Mouse (Mus musculus): ENCODE results near the gene Col4a3bp. TPM values are rescaled to one million over a fixed set of nuclear protein-coding genes. Genes with fewer than 3 reads are reported as not detected.

Col4a3bp gene
- polyA plus RNA-seq, 1 experiment from 2014 or later, result 11.6 TPM

GRCm38 (mm10) chr13:96514154-96514942 is 28.1 kb upstream of the Col4a3bp start:
- DNase-seq (ENCODE audit: low spot score) (no peak), ATAC-seq (ENCODE audit: low FRiP score) (no peak)
- 86% methylated on average over 5 of the region's 5 CpGs for WGBS
- Histone ChIP-seq H3K36me3 (ENCODE audit: control insufficient read depth, insufficient read depth, low read length) (no peaks in the 10 kb centered on the region), H3K27me3 (ENCODE audit: control insufficient read depth, insufficient read depth, low read length) (no peaks in the 10 kb centered on the region), H3K27ac (ENCODE audit: low read depth, low read length) (no peak overlapping the region), H3K9me3 (ENCODE audit: control insufficient read depth, low read length) (no peaks in the 10 kb centered on the region), H3K4me1 (replicated peaks; ENCODE audit: control insufficient read depth, insufficient read depth, low read length) (no peaks in the 10 kb centered on the region), H3K4me3 (ENCODE audit: low read depth, low read length) (no peak overlapping the region), H3K9ac (ENCODE audit: low read depth, low read length) (no peak overlapping the region), H3K4me2 (replicated peaks; ENCODE audit: low read depth, low read length) (no peak overlapping the region)

GRCm38 (mm10) chr13:96516249-96516648 is 26.2 kb upstream of the Col4a3bp start:
- WGBS, result 95% methylated on average over 9 of the region's 9 CpGs
- Histone ChIP-seq H3K9ac (ENCODE audit: low read depth, low read length) (no peak overlapping the region), H3K9me3 (ENCODE audit: control insufficient read depth, low read length) (no peaks in the 10 kb centered on the region), H3K4me3 (ENCODE audit: low read depth, low read length) (no peak overlapping the region), H3K4me1 (replicated peaks; ENCODE audit: control insufficient read depth, insufficient read depth, low read length) (no peaks in the 10 kb centered on the region), H3K27ac (ENCODE audit: low read depth, low read length) (no peak overlapping the region), H3K4me2 (replicated peaks; ENCODE audit: low read depth, low read length) (no peak overlapping the region), H3K27me3 (ENCODE audit: control insufficient read depth, insufficient read depth, low read length) (no peaks in the 10 kb centered on the region), H3K36me3 (ENCODE audit: control insufficient read depth, insufficient read depth, low read length) (no peaks in the 10 kb centered on the region)
- ATAC-seq (ENCODE audit: low FRiP score), result no peak
- DNase-seq (ENCODE audit: low spot score), result no peak

GRCm38 (mm10) chr13:96517335-96517734 is 25.1 kb upstream of the Col4a3bp start:
- Histone ChIP-seq H3K27me3 (ENCODE audit: control insufficient read depth, insufficient read depth, low read length) (no peaks in the 10 kb centered on the region), H3K4me2 (replicated peaks; ENCODE audit: low read depth, low read length) (no peak overlapping the region), H3K9me3 (ENCODE audit: control insufficient read depth, low read length) (no peaks in the 10 kb centered on the region), H3K4me1 (replicated peaks; ENCODE audit: control insufficient read depth, insufficient read depth, low read length) (no peaks in the 10 kb centered on the region), H3K9ac (ENCODE audit: low read depth, low read length) (no peak overlapping the region), H3K4me3 (ENCODE audit: low read depth, low read length) (no peak overlapping the region), H3K27ac (ENCODE audit: low read depth, low read length) (no peak overlapping the region), H3K36me3 (ENCODE audit: control insufficient read depth, insufficient read depth, low read length) (no peaks in the 10 kb centered on the region)
- 93% methylated on average over 2 of the region's 2 CpGs for WGBS
- no peak for ATAC-seq (ENCODE audit: low FRiP score)
- no peak for DNase-seq (ENCODE audit: low spot score)

- no peak for DNase-seq (ENCODE audit: low spot score)
- 87% methylated on average over 3 of the region's 3 CpGs for WGBS
Observed at GRCm38 (mm10) chr13:96521294-96521693, 21.1 kb upstream of the Col4a3bp start.

GRCm38 (mm10) chr13:96527022-96527421 is 15.4 kb upstream of the Col4a3bp start:
- WGBS, result 94% methylated on average over 3 of the region's 3 CpGs
- no peaks in the 10 kb centered on the region for H3K27me3 ChIP-seq (ENCODE audit: control insufficient read depth, insufficient read depth, low read length)
- H3K4me3 ChIP-seq (ENCODE audit: low read depth, low read length), result no peak overlapping the region
- no peaks in the 10 kb centered on the region for H3K9me3 ChIP-seq (ENCODE audit: control insufficient read depth, low read length)
- ATAC-seq (ENCODE audit: low FRiP score) (no peak), DNase-seq (ENCODE audit: low spot score) (no peak)
- no peak overlapping the region for H3K9ac ChIP-seq (ENCODE audit: low read depth, low read length)
- H3K4me1 ChIP-seq (replicated peaks; ENCODE audit: control insufficient read depth, insufficient read depth, low read length), result no peaks in the 10 kb centered on the region
- H3K4me2 ChIP-seq (replicated peaks; ENCODE audit: low read depth, low read length), result no peak overlapping the region
- no peak overlapping the region for H3K27ac ChIP-seq (ENCODE audit: low read depth, low read length)
- H3K36me3 ChIP-seq (ENCODE audit: control insufficient read depth, insufficient read depth, low read length), result no peaks in the 10 kb centered on the region

More at GRCm38 (mm10) chr13:96521294-96521693, 21.1 kb upstream of the Col4a3bp start:
- ATAC-seq (ENCODE audit: low FRiP score), result no peak
- no peaks in the 10 kb centered on the region for H3K4me1 ChIP-seq (replicated peaks; ENCODE audit: control insufficient read depth, insufficient read depth, low read length)
- H3K4me2 ChIP-seq (replicated peaks; ENCODE audit: low read depth, low read length), result no peak overlapping the region
- H3K36me3 ChIP-seq (ENCODE audit: control insufficient read depth, insufficient read depth, low read length), result no peaks in the 10 kb centered on the region
- no peak overlapping the region for H3K27ac ChIP-seq (ENCODE audit: low read depth, low read length)
- H3K4me3 ChIP-seq (ENCODE audit: low read depth, low read length), result no peak overlapping the region
- H3K27me3 ChIP-seq (ENCODE audit: control insufficient read depth, insufficient read depth, low read length), result no peaks in the 10 kb centered on the region
- H3K9me3 ChIP-seq (ENCODE audit: control insufficient read depth, low read length), result no peaks in the 10 kb centered on the region
- no peak overlapping the region for H3K9ac ChIP-seq (ENCODE audit: low read depth, low read length)

GRCm38 (mm10) chr13:96527856-96528255 is 14.6 kb upstream of the Col4a3bp start:
- Histone ChIP-seq H3K4me2 (replicated peaks; ENCODE audit: low read depth, low read length) (no peak overlapping the region), H3K27ac (ENCODE audit: low read depth, low read length) (no peak overlapping the region), H3K9me3 (ENCODE audit: control insufficient read depth, low read length) (no peaks in the 10 kb centered on the region), H3K9ac (ENCODE audit: low read depth, low read length) (no peak overlapping the region), H3K36me3 (ENCODE audit: control insufficient read depth, insufficient read depth, low read length) (no peaks in the 10 kb centered on the region), H3K27me3 (ENCODE audit: control insufficient read depth, insufficient read depth, low read length) (no peaks in the 10 kb centered on the region), H3K4me3 (ENCODE audit: low read depth, low read length) (no peak overlapping the region), H3K4me1 (replicated peaks; ENCODE audit: control insufficient read depth, insufficient read depth, low read length) (no peaks in the 10 kb centered on the region)
- 90% methylated on average over 11 of the region's 11 CpGs for WGBS
- DNase-seq (ENCODE audit: low spot score), result no peak
- no peak for ATAC-seq (ENCODE audit: low FRiP score)

GRCm38 (mm10) chr13:96528776-96529175 is 13.6 kb upstream of the Col4a3bp start:
- WGBS, result 85% methylated on average over 3 of the region's 3 CpGs
- no peak overlapping the region for H3K9ac ChIP-seq (ENCODE audit: low read depth, low read length)
- no peaks in the 10 kb centered on the region for H3K4me1 ChIP-seq (replicated peaks; ENCODE audit: control insufficient read depth, insufficient read depth, low read length)
- ATAC-seq (ENCODE audit: low FRiP score) (no peak), DNase-seq (ENCODE audit: low spot score) (no peak)
- H3K9me3 ChIP-seq (ENCODE audit: control insufficient read depth, low read length), result no peaks in the 10 kb centered on the region
- no peaks in the 10 kb centered on the region for H3K36me3 ChIP-seq (ENCODE audit: control insufficient read depth, insufficient read depth, low read length)
- H3K27me3 ChIP-seq (ENCODE audit: control insufficient read depth, insufficient read depth, low read length), result no peaks in the 10 kb centered on the region
- H3K4me2 ChIP-seq (replicated peaks; ENCODE audit: low read depth, low read length), result no peak overlapping the region
- no peak overlapping the region for H3K4me3 ChIP-seq (ENCODE audit: low read depth, low read length)
- H3K27ac ChIP-seq (ENCODE audit: low read depth, low read length), result no peak overlapping the region

GRCm38 (mm10) chr13:96529542-96529941 is 12.9 kb upstream of the Col4a3bp start:
- DNase-seq (ENCODE audit: low spot score) (no peak), ATAC-seq (ENCODE audit: low FRiP score) (no peak)
- H3K9ac ChIP-seq (ENCODE audit: low read depth, low read length), result no peak overlapping the region
- H3K27ac ChIP-seq (ENCODE audit: low read depth, low read length), result no peak overlapping the region
- H3K27me3 ChIP-seq (ENCODE audit: control insufficient read depth, insufficient read depth, low read length), result no peaks in the 10 kb centered on the region
- WGBS, result 95% methylated on average over 3 of the region's 3 CpGs
- no peaks in the 10 kb centered on the region for H3K4me1 ChIP-seq (replicated peaks; ENCODE audit: control insufficient read depth, insufficient read depth, low read length)
- H3K36me3 ChIP-seq (ENCODE audit: control insufficient read depth, insufficient read depth, low read length), result no peaks in the 10 kb centered on the region
- no peak overlapping the region for H3K4me2 ChIP-seq (replicated peaks; ENCODE audit: low read depth, low read length)
- H3K4me3 ChIP-seq (ENCODE audit: low read depth, low read length), result no peak overlapping the region
- no peaks in the 10 kb centered on the region for H3K9me3 ChIP-seq (ENCODE audit: control insufficient read depth, low read length)

GRCm38 (mm10) chr13:96530064-96530463 is 12.4 kb upstream of the Col4a3bp start:
- ATAC-seq (ENCODE audit: low FRiP score) (no peak), DNase-seq (ENCODE audit: low spot score) (no peak)
- Histone ChIP-seq H3K36me3 (ENCODE audit: control insufficient read depth, insufficient read depth, low read length) (no peaks in the 10 kb centered on the region), H3K27ac (ENCODE audit: low read depth, low read length) (no peak overlapping the region), H3K27me3 (ENCODE audit: control insufficient read depth, insufficient read depth, low read length) (no peaks in the 10 kb centered on the region), H3K4me3 (ENCODE audit: low read depth, low read length) (no peak overlapping the region), H3K4me2 (replicated peaks; ENCODE audit: low read depth, low read length) (no peak overlapping the region), H3K9me3 (ENCODE audit: control insufficient read depth, low read length) (no peaks in the 10 kb centered on the region), H3K9ac (ENCODE audit: low read depth, low read length) (no peak overlapping the region), H3K4me1 (replicated peaks; ENCODE audit: control insufficient read depth, insufficient read depth, low read length) (no peaks in the 10 kb centered on the region)
- WGBS, result 95% methylated on average over 9 of the region's 9 CpGs
